In the genomic region with DNA sequence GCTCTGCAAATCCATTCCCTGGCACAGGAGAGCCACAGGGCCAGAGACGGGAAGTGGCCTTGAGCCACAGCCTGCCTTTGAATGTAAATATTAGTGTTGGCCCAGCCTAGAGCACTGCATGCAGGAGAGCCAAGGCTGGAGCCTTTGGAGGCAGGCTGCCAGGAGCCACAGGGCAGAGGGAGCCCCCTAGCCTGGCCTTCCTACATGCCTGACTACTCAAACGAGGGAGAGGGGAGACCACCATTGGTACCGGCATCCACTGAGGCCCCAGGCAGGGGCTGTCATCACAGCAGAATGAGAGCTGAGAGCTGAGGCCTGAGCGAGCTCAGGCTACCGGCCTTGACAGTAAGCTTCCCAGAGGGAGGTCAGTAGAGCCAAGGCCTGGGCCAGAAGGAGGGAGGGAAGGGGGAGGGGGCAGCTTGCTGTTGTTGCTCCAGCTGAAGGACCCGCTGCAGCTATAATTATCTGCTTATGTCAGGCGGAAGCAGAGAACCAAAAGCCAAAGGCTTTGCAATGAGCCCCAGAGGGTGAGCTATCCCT, we compare ENCODE assay signal across 7 mouse cellular contexts.
A peak's percentile ranks its signal among the peaks of the same experiment; 100 is the strongest.
DNase-seq lines count a peak whose midpoint lies in the region; ATAC-seq and TF ChIP-seq lines count a peak whose summit lies in the region.

No protein-coding gene starts in this region.

- H3K9ac ChIP-seq in intestine, embryonic 15.5 days = no peak overlapping the region
- H3K9ac ChIP-seq in liver, embryonic 14.5 days (replicated peaks) = no peak overlapping the region

- DNase-seq in embryo, embryonic 10 days (ENCODE audit: low spot score) = peak; percentile 72
- DNase-seq in gastrocnemius, adult 2 months = peak; percentile 55
- DNase-seq in liver, embryonic 14.5 days (ENCODE audit: low read depth in 3 of 3, low spot score in 3 of 3) = no peak
- DNase-seq in ovary, adult 18-20 months (ENCODE audit: low spot score) = peak; percentile 81
- DNase-seq in cerebellum, adult 18-20 months = no peak
- DNase-seq in thymus, postnatal 36 days = no peak

- WGBS in intestine, embryonic 15.5 days = 19% methylated on average over 7 of the region's 7 CpGs
- WGBS in liver, embryonic 14.5 days (ENCODE audit: insufficient replicate concordance) = 14% methylated on average over 7 of the region's 7 CpGs

- no peaks in the 10 kb centered on the region for H3K9me3 ChIP-seq in intestine, embryonic 15.5 days
- H3K9me3 ChIP-seq in liver, embryonic 14.5 days (ENCODE audit: control insufficient read depth, low read length) = no peaks in the 10 kb centered on the region

- ATAC-seq in intestine, embryonic 15.5 days = peak; percentile 78
- peak; percentile 51 for ATAC-seq in liver, embryonic 14.5 days (ENCODE audit: insufficient read depth)

- no peak overlapping the region for H3K4me3 ChIP-seq in gastrocnemius, adult 2 months
- no peak overlapping the region for H3K4me3 ChIP-seq in intestine, embryonic 15.5 days (replicated peaks)
- no peak overlapping the region for H3K4me3 ChIP-seq in liver, embryonic 14.5 days (ENCODE audit: insufficient read depth in 1 of 2, low read depth in 2 of 2, low read length in 2 of 2)

- TF ChIP-seq EP300 in liver, embryonic 14.5 days (IDR thresholded peaks at IDR 0.05; ENCODE audit: low read depth) = no peak

- H3K4me2 ChIP-seq in intestine, embryonic 15.5 days (replicated peaks) = no peak overlapping the region
- H3K4me2 ChIP-seq in liver, embryonic 14.5 days (ENCODE audit: low read depth) = no peak overlapping the region

- peaks cover 37% of the 10 kb centered on the region for H3K4me1 ChIP-seq in intestine, embryonic 15.5 days (replicated peaks)
- H3K4me1 ChIP-seq in liver, embryonic 14.5 days (replicated peaks; ENCODE audit: control insufficient read depth in 2 of 2, insufficient read depth in 2 of 2, low read length in 1 of 2) = peaks cover 0 to 7% of the 10 kb centered on the region in 2 experiments; a peak in 1 of 4 replicates

- intact Hi-C loops in gastrocnemius, adult 2 months (cut with DNase I) = no loop called here

- no peaks in the 10 kb centered on the region for H3K36me3 ChIP-seq in intestine, embryonic 15.5 days
- H3K36me3 ChIP-seq in liver, embryonic 14.5 days (replicated peaks; ENCODE audit: control insufficient read depth, insufficient read depth, low read depth) = no peaks in the 10 kb centered on the region

- peak overlapping the region; percentile 61 for H3K27ac ChIP-seq in gastrocnemius, adult 2 months
- H3K27ac ChIP-seq in intestine, embryonic 15.5 days = peak overlapping the region; percentile 68
- no peak overlapping the region for H3K27ac ChIP-seq in liver, embryonic 14.5 days

- TF ChIP-seq CTCF in gastrocnemius, adult 2 months (IDR thresholded peaks at IDR 0.05) = no peak
- no peak for TF ChIP-seq CTCF in liver, embryonic 14.5 days (IDR thresholded peaks at IDR 0.05; ENCODE audit: low read depth)

- no peaks in the 10 kb centered on the region for H3K27me3 ChIP-seq in intestine, embryonic 15.5 days (replicated peaks)
- no peaks in the 10 kb centered on the region for H3K27me3 ChIP-seq in liver, embryonic 14.5 days (ENCODE audit: control insufficient read depth, insufficient read depth, low read length)

Comparison
In these comparisons a context has a peak if more than half of its experiments do, and no peak if none do; other contexts are left out.
1. DNase-seq: peak in embryo, embryonic 10 days (single experiment), gastrocnemius, adult 2 months (single experiment) and ovary, adult 18-20 months (single experiment); none in liver, embryonic 14.5 days (0 of 3), cerebellum, adult 18-20 months (0 of 2) and thymus, postnatal 36 days (0 of 2).